Mouse (Mus musculus) myocyte (in vitro differentiated cells): Measurements from ENCODE around the gene Dedd. TPM values are rescaled to one million over a fixed set of nuclear protein-coding genes. Genes with fewer than 3 reads are reported as not detected.

Source experiments
- H3K27me3 ChIP-seq: one replicate; pipeline ENCODE4 v1.6.1; 2011; ENCODE audit not compliant: control insufficient read depth, insufficient read depth, insufficient read length
- H3K36me3 ChIP-seq: one replicate; pipeline ENCODE4 v1.6.1; 2011; ENCODE audit not compliant: control insufficient read depth, insufficient read depth
- H3K4me2 ChIP-seq: one replicate; pipeline ENCODE4 v1.6.1; 2011; ENCODE audit warnings: low read depth, control low read depth
- H3K4me3 ChIP-seq: one replicate; pipeline ENCODE4 v1.5.1; 2011; ENCODE audit warnings: mild to moderate bottlenecking, control low read depth, moderate library complexity
- H3K79me2 ChIP-seq: one replicate; pipeline ENCODE4 v1.6.1; 2011; ENCODE audit not compliant: control insufficient read depth, insufficient read depth
- H3ac ChIP-seq: one replicate; pipeline ENCODE4 v1.6.1; 2011; ENCODE audit not compliant: control insufficient read depth, insufficient read length
- CEBPB ChIP-seq: IDR thresholded peaks from 2 replicates; pipeline ENCODE4 v1.6.1; 2011; ENCODE audit warnings: mild to moderate bottlenecking, moderate library complexity; ENCODE audit not compliant: poor library complexity, insufficient read depth, severe bottlenecking
- E2F4 ChIP-seq: IDR thresholded peaks from one replicate; pipeline ENCODE4 v1.6.1; 2011; ENCODE audit warnings: mild to moderate bottlenecking, control low read depth, moderate library complexity; ENCODE audit not compliant: insufficient read depth
- MAX ChIP-seq: IDR thresholded peaks from one replicate; pipeline ENCODE4 v1.6.1; 2011; ENCODE audit warnings: low read depth, mild to moderate bottlenecking, control low read depth
- MYOD1 ChIP-seq, 3 experiments: IDR thresholded peaks; one replicate each; pipeline ENCODE4 v1.6.1; 2011; ENCODE audit warnings: control low read depth in 2 of 3, low read depth in 2 of 3, mild to moderate bottlenecking in 2 of 3, moderate library complexity in 1 of 3; ENCODE audit not compliant: insufficient read length in 2 of 3, control insufficient read depth in 1 of 3
- MYOG ChIP-seq, 3 experiments: IDR thresholded peaks; one replicate each; pipeline ENCODE4 v1.6.1; 2011; ENCODE audit warnings: control low read depth in 2 of 3, low read depth in 2 of 3, mild to moderate bottlenecking in 2 of 3; ENCODE audit not compliant: insufficient read length in 2 of 3, control insufficient read depth in 1 of 3, insufficient read depth in 1 of 3
- POLR2A ChIP-seq: IDR thresholded peaks from one replicate; pipeline ENCODE4 v1.6.1; 2011; ENCODE audit warnings: low read depth, mild to moderate bottlenecking, control low read depth, moderate library complexity; ENCODE audit not compliant: insufficient read length
- POLR2AphosphoS2 ChIP-seq: IDR thresholded peaks from one replicate; pipeline ENCODE4 v1.6.1; 2011; ENCODE audit warnings: low read depth, control low read depth; ENCODE audit not compliant: insufficient read length
- REST ChIP-seq: IDR thresholded peaks from one replicate; pipeline ENCODE4 v1.6.1; 2011; ENCODE audit warnings: mild to moderate bottlenecking, control low read depth, moderate library complexity; ENCODE audit not compliant: insufficient read depth, insufficient read length
- SRF ChIP-seq: IDR thresholded peaks from one replicate; pipeline ENCODE4 v1.6.1; 2011; ENCODE audit warnings: low read depth; ENCODE audit not compliant: control insufficient read depth, insufficient read length
- TCF12 ChIP-seq: IDR thresholded peaks from one replicate; pipeline ENCODE4 v1.6.1; 2011; ENCODE audit warnings: mild to moderate bottlenecking, control low read depth; ENCODE audit not compliant: poor library complexity, insufficient read depth, severe bottlenecking
- TCF3 ChIP-seq: IDR thresholded peaks from one replicate; pipeline ENCODE4 v1.6.1; 2011; ENCODE audit warnings: low read depth, control low read depth; ENCODE audit not compliant: insufficient read length
- USF1 ChIP-seq: IDR thresholded peaks from one replicate; pipeline ENCODE4 v1.6.1; 2011; ENCODE audit warnings: low read depth, mild to moderate bottlenecking, control low read depth, moderate library complexity
- polyA plus RNA-seq: library from polyadenylated mRNA; unstranded; fragments of >200 nt; fragmentation: generic; extraction: Trizol; gene quantifications from one replicate; pipeline ENCODE4 v1.2.1, GENCODE M21; 2012; ENCODE audit warnings: missing spikeins

Gene Dedd
- polyA plus RNA-seq, 1 experiment, result 59.9 TPM

- Histone ChIP-seq H3K4me2 (no peak overlapping the region), H3K79me2 (peaks cover 34% of the 10 kb centered on the region), H3K27me3 (no peaks in the 10 kb centered on the region), H3K36me3 (peaks cover 23% of the 10 kb centered on the region), H3ac (no peak overlapping the region), H3K4me3 (no peak overlapping the region)
- TF ChIP-seq SRF (no peak), TCF3 (no peak), MYOG (IDR thresholded peaks at IDR 0.05; ENCODE audit: control insufficient read depth in 1 of 3, insufficient read depth in 1 of 3, insufficient read length in 2 of 3, low read depth in 2 of 3) (no peak), MYOD1 (IDR thresholded peaks at IDR 0.05; ENCODE audit: control insufficient read depth in 1 of 3, insufficient read length in 2 of 3, low read depth in 2 of 3) (no peak), MAX (no peak), POLR2AphosphoS2 (no peak), POLR2A (no peak), TCF12 (no peak), CEBPB (no peak), USF1 (no peak), REST (no peak), E2F4 (no peak)
Measured at GRCm38 (mm10) chr1:171356814-171357213, 27.9 kb downstream of the Dedd start.

GRCm38 (mm10) chr1:171358421-171358820, 29.5 kb downstream of the Dedd start:
- no peak overlapping the region for H3K4me3 ChIP-seq

GRCm38 (mm10) chr1:171360253-171360652, 31.3 kb downstream of the Dedd start:
- TF ChIP-seq POLR2AphosphoS2, result peak; percentile 4
- TF ChIP-seq MAX, result no peak
- TF ChIP-seq TCF12, result no peak
- peak; percentile 28 for TF ChIP-seq POLR2A
- no peak for TF ChIP-seq TCF3
- H3ac ChIP-seq, result no peak overlapping the region
- H3K4me3 ChIP-seq, result no peak overlapping the region
- no peak overlapping the region for H3K4me2 ChIP-seq
- no peaks in the 10 kb centered on the region for H3K27me3 ChIP-seq
- peaks cover 23% of the 10 kb centered on the region for H3K36me3 ChIP-seq
- H3K79me2 ChIP-seq, result peaks cover 4% of the 10 kb centered on the region

More at GRCm38 (mm10) chr1:171358421-171358820, 29.5 kb downstream of the Dedd start:
- no peaks in the 10 kb centered on the region for H3K27me3 ChIP-seq
- peaks cover 18% of the 10 kb centered on the region for H3K79me2 ChIP-seq
- H3K4me2 ChIP-seq, result no peak overlapping the region
- TF ChIP-seq TCF3 (no peak), CEBPB (no peak), TCF12 (no peak), POLR2AphosphoS2 (no peak), USF1 (no peak), MYOG (IDR thresholded peaks at IDR 0.05; ENCODE audit: control insufficient read depth in 1 of 3, insufficient read depth in 1 of 3, insufficient read length in 2 of 3, low read depth in 2 of 3) (no peak), MAX (no peak)
- peaks cover 23% of the 10 kb centered on the region for H3K36me3 ChIP-seq
- H3ac ChIP-seq, result no peak overlapping the region

- Histone ChIP-seq H3K27me3 (no peaks in the 10 kb centered on the region), H3ac (no peak within 1 kb of the TSS), H3K4me2 (no peak within 1 kb of the TSS), H3K36me3 (peaks cover 23% of the 10 kb centered on the region), H3K79me2 (no peaks in the 10 kb centered on the region), H3K4me3 (no peak within 1 kb of the TSS)
- TF ChIP-seq MYOG (IDR thresholded peaks at IDR 0.05; ENCODE audit: control insufficient read depth in 1 of 3, insufficient read depth in 1 of 3, insufficient read length in 2 of 3, low read depth in 2 of 3), result no peak
- TF ChIP-seq POLR2AphosphoS2, result no peak
- no peak for TF ChIP-seq TCF3
- TF ChIP-seq E2F4, result no peak
- TF ChIP-seq MYOD1 (IDR thresholded peaks at IDR 0.05; ENCODE audit: control insufficient read depth in 1 of 3, insufficient read length in 2 of 3, low read depth in 2 of 3), result no peak
Measured at GRCm38 (mm10) chr1:171360656-171361055, 31.7 kb downstream of the Dedd start, which contains the start of gene Klhdc9. Klhdc9 (minus strand) TSS chr1:171360798.

- Histone ChIP-seq H3K4me3 (no peak overlapping the region), H3K79me2 (no peaks in the 10 kb centered on the region), H3ac (no peak overlapping the region), H3K27me3 (no peaks in the 10 kb centered on the region), H3K4me2 (no peak overlapping the region), H3K36me3 (peaks cover 23% of the 10 kb centered on the region)
- TF ChIP-seq CEBPB, result no peak
- TF ChIP-seq MAX, result no peak
- TF ChIP-seq TCF3, result no peak
- TF ChIP-seq MYOG (IDR thresholded peaks at IDR 0.05; ENCODE audit: control insufficient read depth in 1 of 3, insufficient read depth in 1 of 3, insufficient read length in 2 of 3, low read depth in 2 of 3), result no peak
- no peak for TF ChIP-seq TCF12
- TF ChIP-seq SRF, result no peak
- TF ChIP-seq MYOD1 (IDR thresholded peaks at IDR 0.05; ENCODE audit: control insufficient read depth in 1 of 3, insufficient read length in 2 of 3, low read depth in 2 of 3), result no peak
- no peak for TF ChIP-seq USF1
- no peak for TF ChIP-seq POLR2AphosphoS2
- TF ChIP-seq E2F4, result no peak
- no peak for TF ChIP-seq REST
- TF ChIP-seq POLR2A, result no peak
Measured at GRCm38 (mm10) chr1:171361106-171362103, 32.5 kb downstream of the Dedd start.
